Mouse (Mus musculus) forebrain, embryonic 10.5 days (tissue): ENCODE results near the gene Aebp2. TPM values are rescaled to one million over a fixed set of nuclear protein-coding genes. Genes with fewer than 3 reads are reported as not detected.
A peak's percentile ranks its signal among the peaks of the same experiment; 100 is the strongest.

Source experiments
- DNase-seq: peaks from one replicate; pipeline ENCODE4 v3.0.0-alpha.2; 2017; ENCODE audit warnings: low spot score; ENCODE audit errors: extremely low spot score
- H3K27ac ChIP-seq: fragments of 300-500 bp; sonication (generic); 2 replicates; pipeline ENCODE4 v1.5.1; 2016; ENCODE audit warnings: mild to moderate bottlenecking
- H3K27me3 ChIP-seq: fragments of 300-500 bp; sonication (generic); 2 replicates; pipeline ENCODE4 v1.6.1; 2016; ENCODE audit warnings: mild to moderate bottlenecking; ENCODE audit not compliant: poor library complexity, severe bottlenecking
- H3K36me3 ChIP-seq: fragments of 300-500 bp; sonication (generic); replicated peaks from 2 replicates; pipeline ENCODE4 v1.6.1; 2016; ENCODE audit warnings: mild to moderate bottlenecking, moderate library complexity
- H3K4me1 ChIP-seq: fragments of 300-500 bp; sonication (generic); 2 replicates; pipeline ENCODE4 v1.6.1; 2016
- H3K4me3 ChIP-seq: fragments of 300-500 bp; sonication (generic); 2 replicates; pipeline ENCODE4 v1.5.1; 2016; ENCODE audit warnings: mild to moderate bottlenecking, moderate library complexity
- H3K9me3 ChIP-seq: fragments of 300-500 bp; sonication (generic); 2 replicates; pipeline ENCODE4 v1.6.1; 2016; ENCODE audit warnings: mild to moderate bottlenecking, moderate library complexity
- WGBS: fragments of 180-500 bp; shearing (Covaris S2); methylation state at CpG from one replicate; pipeline ENCODE4 v1.1.7; 2016; 5-methylcytosine and 5-hydroxymethylcytosine counted together
- polyA plus RNA-seq: library from polyadenylated mRNA; unstranded; fragments of >200 nt; fragmentation: Nextera tagmentation; extraction: Ambion mirVana; gene quantifications from 2 replicates; pipeline ENCODE4 v1.2.1, GENCODE M21; 2016

Gene Aebp2
- polyA plus RNA-seq, 1 experiment from 2014 or later: 11.5 TPM

DNA sequence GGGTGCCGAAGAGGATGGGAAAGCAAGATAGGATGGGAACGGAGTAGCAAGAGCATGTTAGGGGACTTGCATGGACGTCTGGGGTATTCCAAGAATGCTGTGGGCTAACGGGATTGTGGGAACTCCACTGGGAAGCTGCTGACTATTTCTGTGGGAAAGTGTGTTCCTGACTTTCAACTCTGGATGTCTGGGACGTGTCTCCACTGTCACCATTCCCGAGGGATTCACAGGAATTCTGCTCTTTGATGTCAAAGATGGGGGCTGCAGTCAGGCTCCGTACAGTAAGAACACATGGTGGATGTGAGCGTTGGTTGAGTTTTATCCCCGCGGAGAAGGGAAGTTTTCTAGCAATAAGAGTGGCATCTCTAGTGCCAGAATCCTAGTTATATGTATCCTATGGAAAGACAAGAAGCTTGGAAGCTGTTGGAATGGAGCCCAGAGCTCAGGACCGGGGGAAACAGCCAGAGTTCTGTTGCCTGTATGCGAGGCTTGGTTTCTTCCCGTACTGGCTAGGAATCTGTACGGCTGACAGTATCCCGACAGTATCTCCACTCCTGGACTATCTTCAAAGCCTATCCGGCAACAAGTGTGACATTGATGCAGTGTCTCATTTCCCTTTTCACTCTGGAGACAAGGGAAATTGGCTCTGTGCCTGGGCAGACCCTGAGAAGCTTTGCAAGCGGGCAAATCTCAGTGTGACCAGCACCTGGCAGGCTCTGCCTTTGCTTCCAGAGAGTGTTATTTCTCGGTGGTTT is 44.2 kb downstream of the Aebp2 start:
- Histone ChIP-seq H3K36me3 (no peaks in the 10 kb centered on the region), H3K4me1 (no peaks in the 10 kb centered on the region), H3K27me3 (no peaks in the 10 kb centered on the region), H3K4me3 (no peak overlapping the region), H3K9me3 (peaks cover 10% of the 10 kb centered on the region), H3K27ac (no peak overlapping the region)
- no peak for DNase-seq
- 82% methylated on average over 18 of the region's 18 CpGs for WGBS

DNA sequence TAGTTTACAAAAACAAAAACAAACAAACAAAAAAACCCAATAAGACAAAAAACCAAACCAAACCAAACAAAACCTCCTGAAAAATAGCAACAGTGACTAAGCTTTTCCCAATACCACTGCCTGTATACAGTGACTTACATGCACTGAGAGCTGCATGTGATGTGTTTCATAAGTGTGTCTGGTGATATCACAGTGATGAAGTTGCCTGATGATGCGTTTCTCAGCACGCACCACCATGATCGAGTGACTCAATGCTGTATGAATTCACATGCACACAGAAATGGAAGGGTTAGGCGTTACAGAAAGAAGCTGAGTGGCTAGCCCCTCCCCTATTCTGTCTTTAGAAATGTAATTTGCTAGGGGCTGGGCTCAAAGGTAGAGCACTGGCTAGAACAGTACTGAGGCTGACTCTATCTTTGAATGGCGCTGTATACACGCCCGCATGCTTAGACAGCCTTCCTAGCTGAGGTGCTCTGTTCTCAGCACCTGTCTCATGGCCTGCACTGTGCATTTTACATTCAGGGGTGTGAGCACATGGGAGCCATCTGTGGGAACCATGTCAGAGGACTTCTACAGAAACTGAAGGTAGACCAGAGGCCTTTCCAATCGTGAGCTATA is 44.9 kb downstream of the Aebp2 start:
- no peak for DNase-seq
- Histone ChIP-seq H3K9me3 (peaks cover 10% of the 10 kb centered on the region), H3K36me3 (no peaks in the 10 kb centered on the region), H3K27me3 (no peaks in the 10 kb centered on the region), H3K4me1 (no peaks in the 10 kb centered on the region), H3K4me3 (no peak overlapping the region), H3K27ac (no peak overlapping the region)
- WGBS: 90% methylated on average over 8 of the region's 8 CpGs

DNA sequence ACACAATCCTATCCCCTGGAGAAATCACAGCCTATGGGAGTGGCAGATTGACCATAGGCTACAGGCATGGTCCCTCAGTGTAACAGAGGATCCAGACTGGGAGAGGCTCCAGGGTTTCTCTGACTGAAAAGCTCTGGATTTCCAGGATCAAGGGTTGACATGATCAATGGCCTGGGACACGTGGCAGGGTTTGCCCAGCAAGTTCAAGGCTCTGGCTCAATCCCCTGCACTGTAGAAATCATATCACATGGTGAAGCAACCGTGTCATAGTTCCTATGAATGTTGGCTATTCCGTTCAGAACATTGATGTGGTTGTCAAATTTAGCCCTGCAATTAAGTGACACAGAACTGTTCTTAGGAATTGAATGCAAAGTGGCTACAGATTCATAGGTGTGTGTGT is 52.0 kb downstream of the Aebp2 start:
- H3K36me3 ChIP-seq: no peaks in the 10 kb centered on the region
- WGBS: 80% methylated on average over 3 of the region's 3 CpGs
- H3K27me3 ChIP-seq: peaks cover 6% of the 10 kb centered on the region; the same call in 1 of the 2 replicates
- H3K27ac ChIP-seq: no peak overlapping the region
- peaks cover 41% of the 10 kb centered on the region for H3K4me1 ChIP-seq
- peaks cover 10% of the 10 kb centered on the region for H3K9me3 ChIP-seq
- H3K4me3 ChIP-seq: no peak overlapping the region
- DNase-seq: no peak

DNA sequence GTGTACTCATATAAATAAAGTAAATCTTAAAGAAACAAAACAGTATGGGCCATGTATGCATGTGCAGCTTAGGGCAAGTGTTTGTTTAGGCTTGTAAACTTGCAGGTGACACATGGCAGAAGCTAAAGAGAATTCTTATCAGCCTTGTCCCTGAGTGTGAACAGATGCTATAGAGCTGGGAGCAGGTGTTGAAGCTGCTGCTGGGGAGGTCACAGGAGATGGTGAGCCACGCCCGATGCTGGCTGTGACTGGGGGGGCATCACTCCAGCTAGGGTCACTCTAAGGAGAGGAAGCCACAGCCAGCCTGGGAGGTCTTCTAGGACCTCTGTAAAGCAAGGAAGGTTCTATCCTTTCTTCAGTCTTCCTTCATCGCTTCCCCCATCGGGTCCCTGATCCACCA is 53.6 kb downstream of the Aebp2 start:
- Histone ChIP-seq H3K9me3 (no peaks in the 10 kb centered on the region), H3K27me3 (peaks cover 10% of the 10 kb centered on the region; the same call in 1 of the 2 replicates), H3K36me3 (no peaks in the 10 kb centered on the region), H3K4me3 (no peak overlapping the region), H3K4me1 (peaks cover 46% of the 10 kb centered on the region), H3K27ac (no peak overlapping the region)
- DNase-seq: no peak
- WGBS: 96% methylated on average over 4 of the region's 4 CpGs

DNA sequence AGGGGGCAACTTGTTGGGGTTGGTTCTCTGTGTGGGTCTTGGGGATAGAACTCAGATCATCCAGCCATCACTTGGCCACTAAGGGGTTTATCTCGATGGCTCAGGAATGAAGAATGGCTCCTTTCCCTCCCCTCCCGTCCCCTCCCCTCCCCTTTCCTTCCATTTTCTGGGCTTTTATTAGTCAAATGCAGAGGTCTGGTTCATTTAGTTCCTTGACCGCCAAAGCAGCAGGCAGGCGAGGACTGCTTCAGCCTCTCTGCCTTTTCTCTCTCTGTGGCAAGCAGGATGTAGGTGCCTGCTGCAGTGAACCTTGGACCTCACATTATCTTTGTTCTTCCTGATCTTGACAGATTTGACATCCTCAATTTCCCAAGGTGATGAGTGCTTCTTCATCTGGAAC is 54.6 kb downstream of the Aebp2 start:
- DNase-seq: no peak

DNA sequence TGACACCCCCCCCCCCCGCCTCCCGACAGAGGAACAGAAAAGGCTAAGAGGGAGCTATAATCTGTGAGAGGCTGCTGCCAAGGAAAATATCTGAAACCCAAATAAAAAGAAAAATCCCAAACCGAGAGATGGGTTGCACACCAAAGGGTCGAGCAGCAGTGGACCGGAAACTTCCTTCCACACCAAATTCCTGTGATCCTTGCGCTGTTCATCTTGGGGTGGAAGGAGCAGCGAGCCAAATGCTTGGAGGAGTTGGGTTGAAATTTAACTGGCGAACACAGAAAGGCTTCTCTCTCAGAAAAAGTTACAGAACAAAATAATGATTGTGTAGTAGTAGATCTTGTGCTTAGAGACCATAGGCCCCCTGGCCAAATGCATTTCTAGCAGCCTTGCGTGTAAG is 55.5 kb downstream of the Aebp2 start:
- no peak for DNase-seq
- no peak overlapping the region for H3K27ac ChIP-seq
- 83% methylated on average over 9 of the region's 9 CpGs for WGBS
- no peaks in the 10 kb centered on the region for H3K9me3 ChIP-seq
- no peaks in the 10 kb centered on the region for H3K36me3 ChIP-seq
- H3K4me3 ChIP-seq: no peak overlapping the region
- peaks cover 53% of the 10 kb centered on the region for H3K4me1 ChIP-seq
- peaks cover 10% of the 10 kb centered on the region; the same call in 1 of the 2 replicates for H3K27me3 ChIP-seq

More for the DNA sequence above, 54.6 kb downstream of the Aebp2 start:
- no peak overlapping the region for H3K4me3 ChIP-seq
- no peaks in the 10 kb centered on the region for H3K36me3 ChIP-seq
- peaks cover 46% of the 10 kb centered on the region for H3K4me1 ChIP-seq
- H3K27me3 ChIP-seq: peaks cover 10% of the 10 kb centered on the region; the same call in 1 of the 2 replicates
- H3K9me3 ChIP-seq: no peaks in the 10 kb centered on the region
- H3K27ac ChIP-seq: no peak overlapping the region
- 30% methylated on average over 4 of the region's 4 CpGs for WGBS

DNA sequence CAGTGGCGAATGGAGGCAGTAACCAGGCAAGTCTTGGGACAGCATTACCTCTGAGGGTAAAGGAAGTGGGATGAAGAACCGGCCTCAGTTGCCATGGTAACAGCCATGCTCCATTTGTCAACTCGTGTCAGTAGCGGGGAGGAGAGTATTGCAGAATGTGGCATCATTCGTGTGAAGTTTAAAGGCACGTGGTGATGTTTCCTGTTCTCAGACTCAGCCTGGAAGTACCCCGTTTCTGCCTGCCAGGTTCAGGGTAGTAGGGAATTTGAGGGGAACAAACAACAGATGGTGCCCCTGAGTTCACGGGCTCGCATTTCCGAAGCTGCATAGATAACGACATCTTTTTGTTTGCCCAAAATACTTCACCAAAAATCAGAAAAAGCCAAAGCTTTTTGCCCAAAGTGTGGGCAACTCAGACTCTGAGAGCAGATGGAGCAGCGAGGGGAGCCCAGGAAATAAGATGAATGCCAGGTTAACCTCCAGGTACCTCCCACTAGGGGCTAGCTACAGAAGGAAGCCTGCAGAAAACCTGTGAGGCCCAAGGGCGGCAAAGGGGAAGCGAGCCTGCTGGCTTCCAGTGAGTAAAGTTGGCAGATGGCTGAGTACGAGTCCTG is 56.3 kb downstream of the Aebp2 start:
- DNase-seq: peak; percentile 57
- Histone ChIP-seq H3K27me3 (peaks cover 10% of the 10 kb centered on the region; the same call in 1 of the 2 replicates), H3K4me3 (peak overlapping the region; percentile 2; the same call in 1 of the 2 replicates), H3K27ac (no peak overlapping the region; the same call in 1 of the 2 replicates), H3K4me1 (peaks cover 58% of the 10 kb centered on the region), H3K9me3 (no peaks in the 10 kb centered on the region), H3K36me3 (no peaks in the 10 kb centered on the region)
- WGBS: 31% methylated on average over 15 of the region's 15 CpGs

DNA sequence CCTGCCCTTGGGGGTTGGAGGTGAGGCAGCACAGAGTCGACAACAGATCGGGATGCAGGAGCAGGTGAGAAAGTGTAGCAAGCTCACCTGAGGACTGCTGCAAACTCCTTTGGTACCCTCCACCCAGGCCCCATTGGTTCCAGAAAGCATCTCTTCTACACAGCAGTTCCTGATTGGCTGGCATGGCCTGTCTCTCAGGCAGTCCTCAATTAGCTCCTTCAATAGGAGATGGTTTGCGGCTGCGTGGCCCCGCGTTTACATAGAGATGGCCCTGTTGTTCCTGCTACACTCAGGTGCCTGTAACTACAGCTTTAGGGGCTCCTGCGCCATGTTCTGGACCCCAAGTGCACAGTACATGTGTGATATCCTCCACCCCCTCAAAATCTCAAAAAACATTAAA is 58.2 kb downstream of the Aebp2 start:
- Histone ChIP-seq H3K36me3 (no peaks in the 10 kb centered on the region), H3K4me3 (no peak overlapping the region), H3K9me3 (no peaks in the 10 kb centered on the region), H3K27ac (no peak overlapping the region), H3K27me3 (peaks cover 10% of the 10 kb centered on the region; the same call in 1 of the 2 replicates), H3K4me1 (peaks cover 51% of the 10 kb centered on the region)
- WGBS: 36% methylated on average over 7 of the region's 7 CpGs
- DNase-seq: no peak

DNA sequence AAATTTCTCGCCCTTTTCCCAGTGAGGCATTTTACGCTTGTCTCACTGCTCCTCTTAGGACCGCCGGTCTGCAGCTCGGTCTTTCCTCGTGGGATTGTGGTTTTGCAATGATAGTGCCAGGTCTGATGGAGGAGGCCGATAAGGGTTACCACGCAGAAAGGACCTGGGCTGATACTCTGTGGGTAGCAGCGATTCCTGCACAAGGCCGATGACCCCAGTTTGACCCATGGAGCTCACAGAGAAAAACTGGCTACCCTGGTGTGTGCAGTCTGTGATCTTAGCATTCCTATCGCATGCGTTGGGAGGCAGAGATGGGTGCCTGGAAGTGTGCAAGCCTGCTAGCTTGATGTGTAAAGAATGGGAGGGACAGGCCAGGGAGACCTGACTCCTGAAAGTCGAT is 60.4 kb downstream of the Aebp2 start:
- peaks cover 5% of the 10 kb centered on the region; the same call in 1 of the 2 replicates for H3K27me3 ChIP-seq
- DNase-seq: no peak
- no peaks in the 10 kb centered on the region for H3K36me3 ChIP-seq
- no peak overlapping the region for H3K27ac ChIP-seq
- peaks cover 33% of the 10 kb centered on the region for H3K4me1 ChIP-seq
- 62% methylated on average over 13 of the region's 13 CpGs for WGBS
- H3K9me3 ChIP-seq: no peaks in the 10 kb centered on the region
- H3K4me3 ChIP-seq: no peak overlapping the region

DNA sequence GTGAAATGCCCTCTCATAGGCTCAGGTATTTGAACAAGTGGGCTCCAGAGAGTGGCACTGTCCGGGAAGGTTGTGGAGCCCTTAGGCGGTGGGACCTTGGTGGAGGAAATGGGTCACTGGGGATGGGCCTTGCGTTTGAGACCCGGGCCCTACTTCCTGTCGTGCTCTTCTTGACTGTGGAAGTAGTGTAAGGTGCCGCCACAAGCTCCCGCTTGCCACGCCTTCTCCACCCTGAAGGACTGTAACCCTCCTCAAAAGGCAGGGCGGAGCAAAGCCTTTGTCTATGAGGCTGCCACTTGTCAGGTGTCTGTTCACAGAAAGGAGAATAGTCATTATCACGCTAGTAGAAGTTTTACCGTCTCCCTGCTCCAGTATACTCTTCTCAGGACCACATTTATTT is 61.9 kb downstream of the Aebp2 start:
- no peaks in the 10 kb centered on the region for H3K36me3 ChIP-seq
- DNase-seq: no peak
- H3K4me3 ChIP-seq: no peak overlapping the region
- peaks cover 18% of the 10 kb centered on the region for H3K4me1 ChIP-seq
- no peak overlapping the region for H3K27ac ChIP-seq
- no peaks in the 10 kb centered on the region for H3K9me3 ChIP-seq
- WGBS: 92% methylated on average over 11 of the region's 11 CpGs
- H3K27me3 ChIP-seq: peaks cover 5% of the 10 kb centered on the region; the same call in 1 of the 2 replicates

DNA sequence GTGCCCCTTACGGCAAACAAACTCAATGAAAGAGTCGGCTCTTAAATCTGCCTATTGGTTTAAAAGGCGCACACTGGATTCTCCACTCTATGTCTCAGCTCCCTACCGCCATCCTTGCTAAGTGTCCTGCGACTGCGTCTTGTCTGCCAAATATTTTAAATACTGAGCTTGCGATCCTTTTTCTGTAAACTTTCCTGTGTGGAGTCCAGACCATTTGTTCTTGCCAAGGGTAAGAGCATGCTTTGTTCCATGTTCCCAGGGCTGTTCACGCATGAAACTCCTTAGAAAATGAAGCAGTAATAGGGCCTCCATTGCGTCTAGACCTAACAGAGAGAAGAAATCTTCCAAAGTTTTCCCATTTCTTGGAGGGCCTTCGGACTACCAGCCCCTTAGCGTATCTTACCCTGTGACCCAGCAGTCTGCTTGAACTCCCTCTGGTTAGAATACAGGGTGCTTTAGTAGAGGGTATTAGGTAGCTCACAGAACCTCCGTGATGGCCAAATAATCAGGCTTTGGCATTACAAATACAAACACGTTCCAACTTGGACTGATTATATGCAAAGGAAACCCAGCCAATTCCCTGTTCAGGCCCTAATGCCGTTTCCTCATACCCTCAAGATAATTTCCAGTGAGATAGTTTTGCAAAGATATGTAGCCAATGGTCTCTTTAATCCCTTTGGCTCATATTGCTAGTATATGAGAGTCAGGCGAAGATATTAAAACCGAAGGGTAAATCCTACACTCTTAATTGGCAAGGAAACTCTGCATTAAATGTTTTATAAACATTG is 67.3 kb downstream of the Aebp2 start:
- no peak for DNase-seq
- H3K4me3 ChIP-seq: no peak overlapping the region
- H3K4me1 ChIP-seq: no peaks in the 10 kb centered on the region
- no peaks in the 10 kb centered on the region for H3K27me3 ChIP-seq
- 94% methylated on average over 16 of the region's 16 CpGs for WGBS
- H3K36me3 ChIP-seq: no peaks in the 10 kb centered on the region
- no peaks in the 10 kb centered on the region for H3K9me3 ChIP-seq
- no peak overlapping the region for H3K27ac ChIP-seq

DNA sequence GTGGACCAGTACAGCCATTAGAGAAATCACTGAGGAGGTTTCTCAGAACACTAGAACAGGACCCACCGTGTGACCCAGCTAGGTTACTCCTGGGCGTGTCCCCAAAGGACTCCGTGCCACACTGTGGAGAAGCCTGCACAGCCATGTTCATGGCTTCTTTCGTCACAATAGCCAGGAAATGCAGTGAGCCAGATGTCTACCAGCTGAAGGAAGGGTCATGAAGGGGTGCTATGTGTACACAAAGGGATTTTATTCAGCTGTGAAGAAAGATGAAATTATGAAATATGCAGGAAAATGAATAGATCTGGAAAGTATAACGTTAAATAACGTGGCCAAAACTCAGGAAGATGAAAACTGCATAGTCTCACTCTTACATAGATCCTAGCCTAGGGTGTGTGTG is 69.7 kb downstream of the Aebp2 start:
- Histone ChIP-seq H3K36me3 (no peaks in the 10 kb centered on the region), H3K9me3 (no peaks in the 10 kb centered on the region), H3K27ac (no peak overlapping the region), H3K4me3 (no peak overlapping the region), H3K27me3 (no peaks in the 10 kb centered on the region), H3K4me1 (no peaks in the 10 kb centered on the region)
- 96% methylated on average over 6 of the region's 6 CpGs for WGBS
- no peak for DNase-seq
